33 mouse cellular contexts compared by ENCODE assay signal in genomic region chr7:89681666-89682470, GRCm38 (mm10). TPM values are rescaled to one million over a fixed set of nuclear protein-coding genes. Genes with fewer than 3 reads are reported as not detected.
DNase-seq lines count a peak whose midpoint lies in the region; ATAC-seq and TF ChIP-seq lines count a peak whose summit lies in the region.
"Had no signal": no experiment of that assay in that cellular context is flagged by ENCODE, and none has a peak within 500 bp of the region (broad histone marks: within the 10 kb centered on the region; RNA-seq: fewer than 3 reads in every experiment).

No protein-coding gene starts in this region.

- ATAC-seq in frontal cortex, adult (ENCODE audit: low TSS enrichment), result peak; percentile 93
- ATAC-seq: forebrain, embryonic 13.5 days; hindbrain, embryonic 16.5 days; intestine, embryonic 15.5 days; liver, embryonic 12.5 days; midbrain, embryonic 16.5 days; Patski had no signal

- no peak for TF ChIP-seq CTCF in left cerebral cortex, adult 2 months (IDR thresholded peaks at IDR 0.05)

- peak overlapping the region; percentile 38; the same call in 1 of the 2 replicates for H3K27ac ChIP-seq in left cerebral cortex, adult 2 months
- H3K27ac ChIP-seq: embryonic facial prominence, embryonic 13.5 days; forebrain, embryonic 13.5 days; heart, embryonic 15.5 days; intestine, embryonic 15.5 days; limb, embryonic 12.5 days; liver, embryonic 12.5 days; neural tube, embryonic 13.5 days had no signal

- intact Hi-C loops in left cerebral cortex, adult 2 months (cut with DNase I), result no loop called here
- intact Hi-C loops in left cerebral cortex, postnatal 14 days (cut with DNase I), result no loop called here

- DNase-seq in frontal cortex, postnatal 36 days (ENCODE audit: low spot score in 2 of 2), result no peak
- peak in 1 of 2 experiments; percentile 9 for DNase-seq in left cerebral cortex, adult 2 months (ENCODE audit: extremely low spot score in 1 of 2, low spot score in 2 of 2)
- DNase-seq in left cerebral cortex, postnatal 14 days (ENCODE audit: low spot score in 2 of 2), result no peak
- peak; percentile 69 for DNase-seq in Muller cell, postnatal 12 days (ENCODE audit: inconsistent ontology term)
- DNase-seq in layer of hippocampus, adult 9-10 months (ENCODE audit: low spot score), result peak; percentile 55
- DNase-seq in cerebellum, adult 11 months, result no peak
- no peak for DNase-seq in adipocyte (ENCODE audit: low spot score)
- DNase-seq: adrenal gland, adult 2 months; cerebellum, adult 18-20 months; cerebellum, postnatal 14 days; gastrocnemius, postnatal 10 days; heart, postnatal 36 days; kidney, adult 8-10 months; kidney, postnatal 14 days; lung, adult 2 months; right cerebral cortex, postnatal 14 days; spleen, adult 18-20 months; thymus, postnatal 25 days had no signal

- no peak overlapping the region for H3K4me3 ChIP-seq in left cerebral cortex, adult 2 months
- H3K4me3 ChIP-seq: embryonic facial prominence, embryonic 13.5 days; erythroblast, embryonic 14.5 days; forebrain, embryonic 13.5 days; heart, embryonic 15.5 days; intestine, embryonic 15.5 days; limb, embryonic 12.5 days; liver, embryonic 12.5 days; myocyte; neural tube, embryonic 13.5 days had no signal

RNA-seq across cellular contexts. Expression of gene Me3, which starts 49.7 kb away (rescaled TPM):
- total RNA-seq in left cerebral cortex, adult 2 months (2021), result 100 to 1,000 TPM in 1 of 2 experiments, 10 to 100 TPM in 1; 94.9 to 100 TPM
- 10 to 100 TPM; 80.8 to 94.6 TPM for total RNA-seq in left cerebral cortex, postnatal 14 days (2021)
- total RNA-seq: granulocyte monocyte progenitor cell, adult 5-6 weeks; megakaryocyte-erythroid progenitor cell, adult 5-6 weeks had no signal

Comparison
In these comparisons a context has a peak if more than half of its experiments do, and no peak if none do; other contexts are left out.
1. DNase-seq: peak in Muller cell, postnatal 12 days (single experiment) and layer of hippocampus, adult 9-10 months (single experiment); none in frontal cortex, postnatal 36 days (0 of 2), left cerebral cortex, postnatal 14 days (0 of 2), cerebellum, adult 11 months (single experiment) and adipocyte (single experiment).